Mouse (Mus musculus): ENCODE measurements around the gene Rab5b.
"Not testable (repeated sequence)": the region's sequence is repeated elsewhere in the genome, so short reads cannot be mapped to it uniquely, and the experiment has no call there.

Rab5b gene

GRCm38 (mm10) chr10:128645111-128646011, 50.7 kb downstream of the Rab5b start, which contains the start of gene Ikzf4:
Gene Ikzf4, minus strand, starts transcription at chr10:128645991.
- DNase-seq (ENCODE audit: low spot score in 2 of 2) = peak; percentile 36 to 58

GRCm38 (mm10) chr10:128642749-128643148, 53.3 kb downstream of the Rab5b start:
- no peak for DNase-seq (ENCODE audit: low spot score in 2 of 2)

- DNase-seq (ENCODE audit: low spot score in 2 of 2) = no peak
Observed at GRCm38 (mm10) chr10:128641871-128642270, 54.2 kb downstream of the Rab5b start.

GRCm38 (mm10) chr10:128640891-128641290, 55.2 kb downstream of the Rab5b start:
- DNase-seq (ENCODE audit: low spot score in 2 of 2) = no peak

GRCm38 (mm10) chr10:128639999-128640398, 56.1 kb downstream of the Rab5b start:
- no peak for DNase-seq (ENCODE audit: low spot score in 2 of 2)

- DNase-seq (ENCODE audit: low spot score in 2 of 2) = no peak
Observed at GRCm38 (mm10) chr10:128637011-128637410, 59.1 kb downstream of the Rab5b start.

GRCm38 (mm10) chr10:128636561-128636960, 59.5 kb downstream of the Rab5b start:
- no peak for DNase-seq (ENCODE audit: low spot score in 2 of 2)

GRCm38 (mm10) chr10:128635697-128636096, 60.4 kb downstream of the Rab5b start:
- DNase-seq (ENCODE audit: low spot score in 2 of 2) = no peak

GRCm38 (mm10) chr10:128631571-128631970, 64.5 kb downstream of the Rab5b start:
- no peak for DNase-seq (ENCODE audit: low spot score in 2 of 2)

- not testable (repeated sequence) for DNase-seq (ENCODE audit: low spot score in 2 of 2)
Observed at GRCm38 (mm10) chr10:128630306-128630705, 65.8 kb downstream of the Rab5b start.

- DNase-seq (ENCODE audit: low spot score in 2 of 2) = no peak
Observed at GRCm38 (mm10) chr10:128629746-128630145, 66.3 kb downstream of the Rab5b start.

- DNase-seq (ENCODE audit: low spot score in 2 of 2) = no peak
Observed at GRCm38 (mm10) chr10:128627398-128628317, 68.4 kb downstream of the Rab5b start.
